Mouse (Mus musculus) layer of hippocampus, postnatal 10 days (tissue): ENCODE measurements around the gene Cflar. TPM values are rescaled to one million over a fixed set of nuclear protein-coding genes. Genes with fewer than 3 reads are reported as not detected.
"Not testable (repeated sequence)": the region's sequence is repeated elsewhere in the genome, so short reads cannot be mapped to it uniquely, and the experiment has no call there.

ENCODE experiments used
- DNase-seq, 2 experiments: peaks; one replicate each; pipeline ENCODE4 v3.0.0; 2021; ENCODE audit warnings: low spot score in 2 of 2
- total RNA-seq, 2 experiments: library from RNA; stranded (reverse); gene quantifications; 2 replicates each; pipeline ENCODE4 v1.2.3; 2021

The Cflar gene
- total RNA-seq, 2 experiments from 2014 or later = 32.7 to 32.9 TPM

DNA sequence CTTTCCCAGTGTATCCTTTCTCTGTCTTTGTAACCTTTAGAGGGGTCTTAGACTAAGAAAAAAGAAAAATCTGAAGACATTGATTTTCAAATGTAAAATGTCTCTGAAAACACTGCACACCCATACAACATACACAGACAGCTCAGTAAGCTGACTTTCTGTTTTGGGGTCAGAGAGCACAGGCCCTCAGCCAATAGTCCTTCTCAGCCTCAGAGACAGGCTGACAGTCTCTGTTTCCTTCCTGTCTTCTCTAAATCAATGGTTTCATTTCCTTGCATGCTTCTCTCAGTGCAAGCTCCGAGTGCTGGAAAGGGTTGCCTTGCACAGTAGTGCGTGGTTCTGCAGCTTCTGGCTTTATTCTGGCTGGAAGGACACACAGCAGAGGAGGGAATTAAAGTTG, 62.6 kb downstream of the Cflar start:
- DNase-seq = no peak

DNA sequence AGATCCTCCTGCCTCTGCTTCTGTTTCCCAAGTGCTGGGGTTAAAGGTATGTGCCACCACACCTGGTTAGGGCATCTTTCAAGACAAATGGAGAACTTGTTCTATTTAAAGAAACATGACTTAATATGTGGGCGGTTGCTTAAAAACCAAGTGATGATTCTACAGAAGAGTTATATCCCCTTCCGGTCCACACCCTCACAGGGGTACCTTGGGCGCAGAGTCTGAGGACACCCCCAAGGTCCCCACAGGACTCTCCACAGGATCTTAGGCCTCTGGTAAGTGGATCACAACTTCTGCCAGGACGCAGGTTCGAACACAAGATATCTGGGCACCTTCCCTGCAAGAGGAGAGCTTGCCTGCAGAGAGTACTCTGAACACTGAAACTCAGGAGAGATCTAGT, 64.1 kb downstream of the Cflar start:
- no peak for DNase-seq

DNA sequence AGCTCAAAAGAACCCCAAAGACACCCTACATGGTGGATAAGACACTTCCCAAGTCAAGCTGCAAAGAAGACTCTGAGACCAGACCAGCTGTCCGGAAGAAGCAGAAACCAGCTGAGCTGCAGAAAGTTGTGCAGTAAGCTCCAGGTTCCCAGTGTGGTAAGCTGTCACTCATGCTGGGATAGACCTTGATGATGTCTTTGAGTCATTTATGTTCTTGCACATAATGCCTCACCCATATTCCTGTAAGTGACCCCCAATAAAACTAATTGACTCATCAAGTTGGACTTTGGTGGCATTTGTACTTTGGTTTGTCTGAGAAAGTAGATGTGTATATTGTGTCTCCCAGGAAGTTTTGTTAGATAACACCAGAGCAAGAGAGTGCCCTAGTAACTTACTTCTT, 66.3 kb downstream of the Cflar start:
- DNase-seq = no peak

DNA sequence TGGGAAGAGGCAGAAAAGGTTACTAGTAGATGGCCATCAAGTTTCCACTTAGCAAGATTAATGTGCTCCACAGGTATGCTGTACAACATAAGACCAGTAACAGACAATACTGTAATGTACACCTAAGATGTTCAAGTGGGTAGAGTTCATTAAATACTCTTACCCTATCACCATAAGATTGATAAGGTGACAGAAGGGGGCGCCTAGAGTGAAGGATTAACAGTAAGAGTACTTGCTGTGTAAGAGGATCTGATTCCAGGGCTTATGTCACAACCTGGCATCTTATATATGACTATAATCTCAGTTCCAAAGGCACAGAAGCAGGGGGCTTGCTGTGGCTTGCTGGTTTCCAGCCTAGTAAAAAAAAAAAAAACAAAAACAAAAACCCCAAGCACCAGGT, 66.9 kb downstream of the Cflar start:
- no peak for DNase-seq

DNA sequence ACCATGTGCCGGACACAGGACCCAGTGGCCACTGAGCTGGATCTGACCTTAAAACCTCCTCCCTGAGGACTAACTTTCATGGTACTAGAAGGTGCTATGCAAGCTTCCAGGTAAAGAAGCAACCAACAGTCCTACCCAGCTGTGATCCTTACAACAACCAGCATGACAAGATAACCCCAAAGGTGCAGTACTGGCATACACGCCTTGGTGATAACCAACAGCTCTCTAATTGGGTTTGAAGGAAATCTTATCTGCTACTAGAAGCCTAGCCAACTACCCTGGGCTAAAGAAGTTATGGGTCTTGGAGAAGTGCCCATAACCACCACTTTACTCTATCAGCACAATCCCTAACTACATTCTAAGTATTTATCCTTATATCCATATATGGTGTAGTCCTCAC, 75.0 kb downstream of the Cflar start:
- no peak for DNase-seq

DNA sequence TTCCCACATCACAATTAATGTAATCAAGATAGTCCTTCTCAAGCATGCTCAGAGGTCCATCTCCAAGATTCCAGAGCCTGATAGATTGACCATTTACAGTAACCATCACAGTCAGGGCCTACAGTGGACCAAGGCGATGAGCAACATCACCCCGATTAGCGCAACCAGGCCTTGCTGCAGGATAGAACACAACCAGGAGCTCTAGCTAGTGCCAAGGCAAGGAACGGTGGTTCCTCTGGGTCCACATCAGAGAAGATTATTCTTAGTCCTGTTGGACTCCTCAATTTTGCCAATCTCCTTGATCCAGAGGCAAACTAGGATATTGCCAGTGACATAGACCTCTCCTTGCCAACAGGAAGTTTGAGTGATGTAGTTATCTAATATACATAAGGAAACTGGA, 77.1 kb downstream of the Cflar start:
- DNase-seq = no peak

DNA sequence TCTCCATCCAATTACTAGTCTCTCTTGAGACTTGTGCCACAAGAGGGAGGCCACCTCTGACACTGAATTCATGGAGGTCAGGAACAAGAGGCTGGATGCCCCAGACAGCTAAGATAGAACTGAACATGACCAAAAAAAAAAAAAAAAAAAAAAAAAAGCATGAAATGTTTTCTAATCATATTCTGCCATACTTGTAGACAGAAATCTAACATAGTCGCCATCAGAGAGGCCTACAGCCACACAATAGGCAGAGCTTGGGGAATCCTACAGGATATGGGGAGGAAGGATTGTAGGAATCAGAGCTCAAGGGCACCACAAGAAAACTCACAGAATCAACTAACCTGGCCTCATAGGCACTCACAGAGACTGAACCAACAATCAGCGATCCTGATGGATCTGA, 83.4 kb downstream of the Cflar start:
- DNase-seq = no peak

DNA sequence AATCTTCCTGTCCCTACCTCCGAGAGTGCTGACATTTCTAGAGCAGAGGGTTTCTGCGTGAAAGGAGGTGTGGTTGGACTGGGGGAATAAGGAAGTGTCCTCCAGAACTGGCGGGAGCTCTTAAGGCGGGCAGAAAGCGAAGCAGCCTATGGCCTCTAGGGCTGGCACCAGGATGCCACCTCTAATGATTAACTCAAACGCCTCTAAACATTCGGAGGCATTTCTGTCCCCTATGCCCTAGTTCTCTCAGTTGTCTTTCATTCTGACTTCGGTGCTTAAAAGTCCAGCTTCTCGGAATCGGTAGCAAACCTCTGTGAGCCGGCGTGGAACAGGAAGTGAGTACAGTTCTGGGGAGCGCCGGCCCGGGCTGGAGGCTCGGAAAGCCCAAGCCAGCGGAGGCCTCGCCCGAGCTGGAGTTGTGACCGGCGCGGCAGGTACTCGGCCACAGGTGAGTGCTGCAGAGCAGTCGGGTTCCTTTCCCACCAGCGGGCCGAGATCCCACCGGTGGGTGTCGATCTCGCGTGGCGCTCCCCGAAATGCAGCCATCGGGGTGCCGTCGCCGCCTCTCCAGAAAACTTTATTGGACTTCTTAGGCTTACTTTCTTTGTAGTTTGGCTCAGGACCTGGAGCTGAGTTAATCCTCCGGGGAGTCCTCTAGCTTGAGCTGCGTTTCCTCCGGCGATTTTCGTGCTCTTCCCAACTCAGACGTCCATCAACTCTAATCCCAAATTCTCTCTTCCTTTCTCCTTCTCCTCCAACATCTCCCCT, 84.2 kb downstream of the Cflar start, which contains the start of gene Casp8:
Casp8 (plus strand) TSS at position 84 of the 768 bp plus-strand sequence.
- DNase-seq = peak; percentile 11 to 15

DNA sequence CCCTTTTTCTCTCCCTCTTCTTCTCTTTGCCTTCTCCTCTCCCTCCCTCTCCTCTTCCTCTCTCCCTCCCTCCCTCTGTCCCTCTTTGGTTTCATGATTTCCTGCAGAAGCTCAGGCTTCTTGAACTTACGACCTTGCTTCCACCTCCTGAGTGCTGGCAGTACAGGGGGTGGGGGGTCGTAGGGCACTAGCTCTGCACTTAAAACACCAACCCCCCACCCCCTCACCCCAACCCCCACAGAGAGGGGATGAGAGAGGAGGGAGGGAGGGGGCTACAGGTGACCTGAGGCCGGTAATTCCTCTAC, 84.7 kb downstream of the Cflar start:
- DNase-seq = no peak

DNA sequence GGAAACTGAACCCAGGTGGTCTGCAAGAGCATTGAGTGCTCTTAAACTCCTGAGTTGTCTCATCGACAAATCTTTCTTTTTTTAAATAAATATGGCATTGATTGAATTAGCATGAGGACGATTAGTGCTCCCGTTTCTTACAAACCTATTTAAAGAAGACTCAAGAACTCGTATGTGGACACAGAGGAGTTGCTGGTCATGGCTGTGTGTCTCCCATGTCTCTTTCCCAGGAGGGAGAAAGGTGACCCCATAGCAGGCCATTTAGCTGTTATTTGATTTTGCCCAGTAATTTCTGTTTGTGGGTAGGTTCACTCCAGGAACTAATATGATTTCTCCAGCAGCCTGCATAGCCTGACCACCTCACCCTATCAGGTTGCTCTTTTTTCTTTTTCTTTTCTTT, 85.5 kb downstream of the Cflar start:
- no peak for DNase-seq

DNA sequence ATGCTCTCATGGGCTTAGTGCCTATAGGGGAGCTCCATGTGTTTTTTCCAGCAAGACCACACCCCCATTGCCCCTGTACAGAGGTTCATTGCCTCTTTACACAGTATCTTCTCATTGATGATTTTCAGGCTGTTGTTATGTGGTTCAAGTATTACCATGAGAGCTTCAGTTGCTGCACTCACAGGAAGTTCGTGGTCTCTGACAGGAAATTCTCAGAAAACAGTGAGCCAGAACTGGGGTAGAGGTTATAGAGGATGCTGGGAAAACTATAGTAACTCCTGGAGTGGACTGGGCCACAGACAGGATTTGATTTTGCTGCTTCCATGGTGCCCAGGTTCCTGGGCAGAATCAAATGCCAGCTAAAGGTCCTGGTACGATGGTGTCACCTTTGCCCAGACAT, 86.1 kb downstream of the Cflar start:
- DNase-seq = no peak

DNA sequence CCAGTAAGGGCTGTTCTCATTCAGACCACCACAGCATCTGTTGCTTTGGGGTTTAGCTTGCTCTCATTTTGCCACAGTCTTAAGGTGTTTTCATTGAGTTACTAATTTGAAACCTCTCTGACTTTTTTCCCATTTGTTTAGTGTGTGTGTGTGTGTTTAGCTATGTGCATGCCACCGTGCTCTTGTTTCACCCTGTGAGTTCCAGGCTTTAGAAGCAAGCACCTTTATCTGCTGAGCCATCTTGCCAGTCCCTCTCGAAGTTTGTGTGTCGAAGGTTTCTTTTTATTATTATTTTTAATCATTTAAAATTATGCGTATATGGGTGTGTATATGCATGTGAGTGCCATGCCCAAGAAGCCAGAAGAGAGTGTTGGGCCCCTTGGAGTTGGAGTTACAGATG, 87.6 kb downstream of the Cflar start:
- no peak for DNase-seq

DNA sequence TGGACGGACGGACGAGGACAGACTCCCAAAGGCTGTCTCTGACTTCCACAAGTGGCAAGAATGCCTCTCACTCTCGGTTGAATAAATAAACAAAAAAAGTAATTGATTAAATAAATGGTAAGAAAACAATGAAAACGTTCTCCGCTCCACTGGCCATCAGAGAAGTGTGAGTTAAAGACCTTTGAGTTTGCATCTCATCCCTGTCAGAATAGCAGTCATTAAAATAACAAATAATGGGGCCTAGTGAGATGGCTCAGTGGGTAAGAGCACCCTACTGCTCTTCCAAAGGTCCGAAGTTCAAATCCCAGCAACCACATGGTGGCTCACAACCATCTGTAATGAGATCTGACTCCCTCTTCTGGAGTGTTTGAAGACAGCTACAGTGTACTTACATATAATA, 89.3 kb downstream of the Cflar start:
- DNase-seq = not testable (repeated sequence)

DNA sequence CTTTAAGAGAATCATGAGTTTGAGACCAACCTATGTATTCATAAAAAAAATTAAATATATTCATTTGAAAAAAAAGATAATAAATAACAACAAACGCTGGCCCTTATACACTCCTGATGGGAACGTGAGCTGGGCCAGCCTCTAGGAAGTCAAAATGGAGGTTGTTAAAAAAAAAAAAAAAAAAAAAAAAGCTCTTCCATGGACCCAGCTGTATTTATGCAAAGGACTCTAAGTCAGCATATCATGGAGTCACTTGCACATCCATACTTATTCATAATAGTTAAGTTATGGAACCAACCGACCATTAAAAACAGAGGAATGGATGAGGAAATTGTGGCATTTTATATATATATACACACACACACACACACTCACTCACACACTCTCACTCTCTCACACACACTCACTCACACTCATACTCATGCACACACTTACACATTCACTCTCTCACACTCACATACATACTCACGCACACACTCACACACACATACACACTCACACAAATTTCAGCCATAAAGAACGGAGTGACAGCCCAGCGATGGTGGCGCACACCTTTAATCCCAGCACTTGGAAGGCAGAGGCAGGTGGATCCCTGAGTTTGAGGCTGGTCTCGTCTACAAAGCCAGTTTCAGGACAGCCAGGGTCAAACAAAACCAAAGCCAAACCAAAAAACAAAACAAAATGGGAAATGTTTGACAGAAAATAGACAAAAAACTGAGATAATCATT, 90.4 kb downstream of the Cflar start:
- no peak for DNase-seq

DNA sequence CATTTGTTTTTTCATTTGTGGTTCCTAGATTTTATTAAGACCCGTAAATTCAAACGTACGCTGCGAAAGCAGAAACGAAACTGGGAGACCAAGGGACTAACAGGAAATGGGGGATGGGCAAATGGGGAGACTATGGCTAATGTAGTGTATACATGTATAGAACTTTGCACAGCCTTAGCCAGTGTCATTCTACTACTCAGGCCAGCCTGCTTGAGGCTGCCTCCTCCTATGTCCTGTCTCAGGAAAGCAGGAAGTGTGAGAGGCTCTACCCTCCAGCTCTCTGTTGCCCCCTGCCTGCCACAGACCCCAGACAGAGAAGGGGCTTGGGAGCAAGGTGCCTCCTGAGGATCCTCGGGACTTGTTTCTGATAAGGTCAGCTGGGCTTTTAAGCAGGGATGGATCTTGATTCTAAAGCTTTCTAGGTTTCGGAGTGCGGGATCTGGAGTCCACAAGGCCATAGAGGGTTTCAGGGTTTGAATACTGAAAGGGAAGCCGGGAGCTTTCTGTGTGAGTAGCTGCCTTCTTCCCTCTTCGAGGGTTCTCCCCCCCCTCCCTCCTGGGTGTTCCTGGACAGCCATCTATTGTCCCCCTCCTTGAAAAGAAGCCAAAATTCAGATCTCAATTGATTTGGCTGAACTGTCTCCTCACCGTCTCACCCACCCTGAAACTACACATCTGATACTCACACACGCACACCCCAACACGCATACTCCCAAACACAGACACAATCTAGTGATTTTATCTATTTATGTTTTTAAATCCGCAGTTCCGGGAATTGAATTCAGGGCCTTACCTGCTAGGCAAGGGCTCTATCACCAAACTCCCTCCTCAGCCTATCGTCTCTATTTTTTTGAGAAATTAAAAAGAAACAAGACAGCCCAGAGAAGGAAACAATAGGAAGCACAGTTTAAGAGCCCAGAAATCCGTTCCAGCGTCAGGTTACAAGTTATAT, 91.3 kb downstream of the Cflar start:
- DNase-seq = peak; percentile 37 to 41

DNA sequence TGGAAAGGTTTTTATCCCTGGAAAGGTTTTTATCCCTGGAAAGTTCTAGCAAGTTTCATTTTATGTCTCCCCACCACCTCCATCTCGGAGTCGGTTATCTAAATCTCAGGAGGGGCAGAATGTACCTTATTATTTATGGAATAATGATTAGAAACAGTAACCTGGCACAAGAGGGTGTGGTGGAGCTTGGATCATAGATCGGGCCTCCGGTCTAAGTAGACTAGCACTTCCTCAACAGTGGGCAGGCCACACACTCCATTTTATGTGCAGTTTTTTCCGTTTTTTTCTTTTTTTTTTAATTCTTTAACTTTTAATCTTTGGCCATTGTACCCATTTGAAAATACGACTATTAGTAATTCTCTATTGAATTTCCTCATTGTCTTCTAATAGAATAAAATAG, 92.2 kb downstream of the Cflar start:
- no peak for DNase-seq

DNA sequence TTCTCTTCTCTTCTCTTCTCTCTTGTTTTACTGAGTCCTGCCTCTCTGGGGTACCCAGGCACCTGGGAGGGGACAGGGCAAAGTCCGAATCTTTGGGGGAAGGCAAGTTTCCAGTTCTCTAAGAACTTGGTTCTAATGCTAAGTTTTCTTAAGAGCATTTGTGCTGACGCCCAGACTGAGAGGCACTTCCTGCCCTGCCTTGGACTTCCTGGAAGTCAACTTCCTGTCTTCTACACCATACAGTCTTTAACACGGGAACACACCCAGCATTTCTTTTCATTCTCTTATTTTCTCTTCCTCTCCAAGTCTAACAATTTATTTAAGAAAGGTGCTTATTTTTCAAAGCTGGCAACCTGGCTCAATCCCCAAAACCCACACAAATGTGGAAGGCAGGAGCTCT, 95.3 kb downstream of the Cflar start:
- no peak for DNase-seq

Other genes starting within 250 kb of the Cflar start
- gene Orc2, start 206.4 kb upstream of the Cflar start, total RNA-seq = 10 to 100 TPM; 24.1 to 27.2 TPM
- 10 to 100 TPM; 59.4 to 59.7 TPM for gene Fam126b, start 125.2 kb upstream of the Cflar start, total RNA-seq
- gene Ndufb3, start 125.1 kb upstream of the Cflar start, total RNA-seq = 100 to 1,000 TPM; 113 to 121 TPM
- gene Als2cr12, start 15.5 kb upstream of the Cflar start, total RNA-seq = under 1 TPM in 1 of 2 experiments, not detected in 1; 0.23 TPM
- 1 to 10 TPM; 4.9 to 5.3 TPM for gene Casp8, start 83.9 kb downstream of the Cflar start, total RNA-seq